Mouse (Mus musculus) kidney, postnatal 25 days (tissue): Measurements from ENCODE around the gene Tmem131l.

Experiments
- DNase-seq, 2 experiments: peaks; one replicate each; pipeline ENCODE4 v3.0.0; 2021; ENCODE audit warnings: mixed read lengths in 2 of 2

The Tmem131l gene

DNA sequence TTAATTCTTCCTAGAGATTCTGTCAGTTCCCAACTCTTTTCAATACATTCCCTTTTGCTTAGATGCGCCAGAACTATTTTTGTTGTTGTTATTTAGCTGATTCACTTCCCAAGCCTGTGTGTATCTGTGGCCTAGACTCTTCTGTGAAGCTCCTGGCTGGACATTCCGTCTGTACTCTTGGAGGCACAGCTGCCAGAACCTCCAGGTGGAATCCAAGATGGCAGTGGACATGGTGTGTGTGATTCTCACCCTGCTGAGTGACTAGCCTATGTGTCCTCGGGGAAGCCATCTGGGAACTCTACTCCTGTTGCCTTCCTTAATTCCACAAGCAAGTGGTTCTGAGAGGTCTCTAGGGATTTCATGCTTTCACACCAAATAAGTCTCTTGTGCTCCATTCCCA is 63.8 kb downstream of the Tmem131l start:
- DNase-seq = no peak

DNA sequence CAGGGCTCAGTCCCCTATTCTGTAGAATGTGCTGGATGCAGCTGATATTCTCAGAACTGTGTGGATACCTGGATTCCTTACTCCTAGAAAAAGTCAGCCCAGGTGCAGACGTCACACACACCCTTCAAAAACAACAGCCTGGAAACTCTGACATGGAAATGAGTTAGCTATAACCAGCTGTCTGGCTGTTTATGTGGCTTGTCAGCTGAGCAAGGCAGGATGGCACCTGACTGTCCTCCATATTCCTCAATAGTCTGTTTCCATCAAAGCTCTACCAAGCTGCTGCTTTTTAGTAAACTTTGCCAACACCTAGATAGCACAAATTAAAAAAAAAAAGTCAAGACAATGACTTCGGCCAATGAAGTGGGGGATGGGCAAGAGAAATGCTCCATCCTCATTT is 66.6 kb downstream of the Tmem131l start:
- no peak for DNase-seq

DNA sequence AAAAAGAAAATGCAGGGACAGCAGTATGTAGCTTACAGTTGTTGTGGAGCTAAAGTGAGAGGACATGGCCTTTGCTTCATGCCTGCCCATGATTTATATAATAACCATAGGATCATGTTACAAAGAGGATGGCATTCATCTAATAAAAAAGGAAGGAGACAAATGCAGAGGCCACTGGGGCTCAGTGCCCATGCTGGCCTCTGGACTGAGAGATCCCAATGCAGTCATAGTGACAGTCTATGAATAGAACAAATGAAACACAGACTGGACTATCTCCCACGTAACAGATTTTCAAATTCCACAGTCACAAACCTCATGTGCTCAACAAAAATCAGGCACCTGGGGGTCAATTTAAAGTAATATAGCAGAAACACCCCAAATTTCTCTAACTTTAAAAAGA is 69.3 kb downstream of the Tmem131l start:
- no peak for DNase-seq

DNA sequence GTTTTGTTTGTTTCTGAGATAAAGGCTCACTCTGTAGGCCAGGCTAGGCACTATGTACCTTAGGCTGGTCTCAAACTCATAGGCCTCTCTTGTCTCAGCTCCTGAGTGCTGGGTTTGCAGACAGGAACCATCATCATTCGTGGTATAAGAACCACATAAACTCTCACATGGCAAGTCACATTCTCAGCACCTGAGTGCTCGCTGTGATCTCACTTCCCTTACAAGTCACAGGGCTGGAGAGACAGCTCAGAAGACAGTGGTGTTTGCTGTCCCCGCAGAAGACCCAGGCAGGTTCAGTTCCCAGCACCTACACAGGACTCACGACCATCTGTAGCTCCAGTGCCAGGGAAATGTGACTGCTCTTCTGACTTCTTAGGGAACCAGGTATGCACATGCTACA is 70.9 kb downstream of the Tmem131l start:
- DNase-seq = no peak

DNA sequence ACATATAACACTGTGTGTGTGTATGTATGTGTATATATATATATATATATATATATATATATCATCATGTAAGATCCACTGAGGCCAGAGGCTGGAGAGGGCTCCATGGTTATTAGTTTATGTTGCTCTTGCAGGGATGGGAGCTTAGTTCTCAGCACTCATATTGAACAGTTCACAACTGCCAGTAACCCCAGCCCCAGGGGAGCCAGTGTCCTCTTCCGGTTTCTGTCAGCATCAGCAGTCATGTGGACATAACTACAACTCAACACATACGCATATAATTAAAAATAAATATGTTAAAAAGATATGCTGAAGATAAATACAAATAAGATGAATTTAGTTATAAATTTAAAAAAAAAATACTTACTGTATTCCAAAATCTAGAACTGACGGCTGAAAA is 72.2 kb downstream of the Tmem131l start:
- no peak for DNase-seq

DNA sequence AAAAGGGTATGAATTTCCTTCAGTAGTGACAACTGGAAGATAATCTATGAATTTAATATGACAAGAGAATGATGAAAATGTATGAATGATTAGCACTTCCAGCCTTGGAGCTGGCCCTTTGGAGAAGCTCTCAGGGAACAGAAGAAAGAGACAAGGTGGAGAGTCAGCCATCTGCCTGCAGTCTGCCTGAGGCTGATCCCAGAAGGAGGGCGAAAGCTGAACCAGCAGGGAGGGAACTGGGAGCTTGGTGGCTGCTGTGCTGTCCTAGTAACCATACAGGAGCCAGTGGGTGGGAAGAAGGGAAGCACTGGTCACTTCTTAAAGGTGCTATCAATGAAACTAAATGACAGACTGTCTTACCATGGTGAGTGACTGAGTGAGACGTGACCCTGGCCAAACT is 74.6 kb downstream of the Tmem131l start:
- no peak for DNase-seq

DNA sequence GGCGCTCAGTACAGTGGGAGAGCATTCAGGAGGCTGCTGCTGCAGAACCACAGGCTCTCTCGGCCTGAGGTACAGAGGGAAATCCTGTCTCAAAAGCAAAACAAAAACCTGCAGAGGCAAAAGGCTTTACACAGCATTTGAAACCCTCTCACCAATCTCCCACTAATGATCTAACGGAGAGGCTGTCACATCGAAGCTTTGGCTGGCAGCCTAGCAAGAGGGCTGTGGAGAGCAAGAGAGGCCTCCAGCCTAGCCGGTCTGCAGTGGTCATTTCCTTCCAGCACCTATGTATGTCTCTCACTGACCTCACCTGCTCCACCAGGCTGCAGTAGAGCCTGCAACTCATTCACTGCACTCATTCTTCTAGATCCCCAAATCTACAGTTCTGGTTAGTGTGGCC is 76.3 kb downstream of the Tmem131l start:
- DNase-seq = no peak

DNA sequence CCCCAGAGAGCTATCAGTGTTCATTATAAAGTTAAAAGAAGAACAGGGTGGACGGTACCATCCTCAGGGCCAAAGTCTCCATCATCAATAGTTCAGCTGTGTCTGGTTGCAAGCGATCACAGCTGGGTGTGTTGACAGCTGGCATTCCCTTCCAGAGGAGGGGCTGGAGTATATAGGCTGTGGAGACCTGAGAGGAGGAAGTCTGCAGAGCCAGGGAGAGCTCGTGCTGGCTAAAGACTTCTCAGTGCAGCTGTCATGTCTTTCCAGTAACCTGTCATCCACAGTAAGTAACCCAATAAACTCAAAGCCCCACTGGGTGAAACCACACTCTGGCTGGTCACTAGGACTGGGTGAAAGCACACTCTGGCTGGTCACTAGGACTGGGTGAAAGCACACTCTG is 77.4 kb downstream of the Tmem131l start:
- no peak for DNase-seq

DNA sequence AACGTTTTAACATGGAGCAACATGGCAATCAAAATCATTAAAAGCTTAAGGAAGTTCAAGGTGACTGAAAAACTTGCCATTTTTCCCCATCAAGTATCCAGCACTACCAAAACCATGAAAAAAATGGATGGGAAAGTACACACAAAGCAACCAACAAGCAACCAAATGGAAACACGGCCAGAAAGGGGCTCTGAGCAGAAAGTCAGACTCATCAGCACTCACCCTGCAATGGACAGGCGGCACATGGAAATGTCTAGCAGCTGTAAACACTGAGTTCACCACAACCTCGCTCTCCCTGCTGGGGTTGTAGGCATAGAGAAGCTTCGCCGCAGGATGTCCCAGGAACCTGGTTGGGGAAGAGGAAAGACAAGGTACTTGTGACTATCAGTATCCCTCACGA is 77.9 kb downstream of the Tmem131l start:
- DNase-seq = no peak

DNA sequence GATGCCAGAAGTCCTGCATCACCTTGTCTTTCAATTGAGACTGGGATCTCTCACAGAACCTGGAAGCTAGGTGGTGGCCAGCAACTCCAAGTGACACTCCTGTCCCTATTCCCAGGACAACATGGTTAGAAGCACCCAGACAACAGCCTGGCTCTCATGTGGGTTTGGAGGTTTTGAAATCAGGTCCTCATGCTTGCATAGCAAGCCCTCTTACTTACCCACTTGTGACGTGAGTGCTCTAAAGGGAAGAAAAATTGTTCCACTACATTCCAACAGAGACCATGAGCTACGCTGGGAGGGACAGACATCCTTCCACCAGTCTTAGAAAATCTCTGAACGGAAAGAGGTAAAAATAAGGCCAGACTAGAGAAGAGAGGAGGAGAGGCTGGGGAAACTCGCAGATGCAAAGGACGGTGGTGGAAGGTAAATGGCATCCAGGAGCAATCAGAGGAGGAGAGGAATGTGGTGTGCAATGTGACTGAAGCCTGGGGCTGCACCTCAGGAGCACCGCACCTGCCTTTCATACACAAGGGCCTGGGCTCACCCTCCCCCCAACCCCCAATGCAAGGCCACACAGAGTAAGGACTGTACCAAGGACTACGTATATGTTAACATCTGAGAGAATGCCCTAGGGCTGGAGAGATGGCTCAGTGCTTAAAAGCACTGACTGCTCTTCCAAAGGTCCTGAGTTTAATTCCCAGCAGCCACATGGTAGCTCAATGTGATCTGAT is 80.9 kb downstream of the Tmem131l start:
- DNase-seq = no peak

DNA sequence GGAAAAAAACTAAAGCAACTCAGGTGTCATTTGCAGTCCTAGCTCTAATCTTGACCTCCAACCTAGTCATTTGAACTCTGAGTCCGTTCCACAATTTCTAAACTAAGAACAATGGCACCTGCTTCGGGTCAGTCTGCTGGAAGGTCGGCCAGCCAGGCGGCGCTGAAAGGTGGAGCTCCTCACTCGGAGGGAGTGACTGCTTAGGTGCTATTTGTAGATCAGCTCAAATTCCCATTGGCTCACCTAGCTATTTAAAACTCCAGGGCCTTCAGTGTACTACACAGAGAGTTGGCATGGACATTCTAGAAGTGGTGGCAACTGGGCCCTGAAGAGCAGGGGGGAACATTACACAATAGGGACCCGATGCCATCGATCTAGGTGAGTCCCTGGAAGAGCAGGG is 86.1 kb downstream of the Tmem131l start:
- DNase-seq = no peak

DNA sequence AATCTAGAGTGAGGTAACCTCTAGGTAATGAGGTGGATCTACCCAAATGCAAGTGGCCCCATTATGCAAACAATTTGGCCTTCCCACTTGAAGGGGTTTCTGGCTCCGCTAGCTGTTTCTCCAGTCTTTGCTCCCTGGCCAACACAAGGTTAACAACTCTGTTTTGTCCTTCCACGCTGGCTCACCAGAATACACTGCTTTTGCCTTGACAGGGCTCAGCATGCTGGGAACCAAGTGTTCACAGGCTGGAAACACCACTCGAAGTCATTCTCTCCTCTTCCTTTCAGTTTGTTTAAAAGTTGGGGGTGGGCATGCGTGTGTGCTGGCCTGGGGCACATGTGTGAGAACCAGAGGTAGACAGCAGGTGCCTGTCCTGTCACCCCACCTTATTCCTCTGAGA is 91.2 kb downstream of the Tmem131l start:
- no peak for DNase-seq

DNA sequence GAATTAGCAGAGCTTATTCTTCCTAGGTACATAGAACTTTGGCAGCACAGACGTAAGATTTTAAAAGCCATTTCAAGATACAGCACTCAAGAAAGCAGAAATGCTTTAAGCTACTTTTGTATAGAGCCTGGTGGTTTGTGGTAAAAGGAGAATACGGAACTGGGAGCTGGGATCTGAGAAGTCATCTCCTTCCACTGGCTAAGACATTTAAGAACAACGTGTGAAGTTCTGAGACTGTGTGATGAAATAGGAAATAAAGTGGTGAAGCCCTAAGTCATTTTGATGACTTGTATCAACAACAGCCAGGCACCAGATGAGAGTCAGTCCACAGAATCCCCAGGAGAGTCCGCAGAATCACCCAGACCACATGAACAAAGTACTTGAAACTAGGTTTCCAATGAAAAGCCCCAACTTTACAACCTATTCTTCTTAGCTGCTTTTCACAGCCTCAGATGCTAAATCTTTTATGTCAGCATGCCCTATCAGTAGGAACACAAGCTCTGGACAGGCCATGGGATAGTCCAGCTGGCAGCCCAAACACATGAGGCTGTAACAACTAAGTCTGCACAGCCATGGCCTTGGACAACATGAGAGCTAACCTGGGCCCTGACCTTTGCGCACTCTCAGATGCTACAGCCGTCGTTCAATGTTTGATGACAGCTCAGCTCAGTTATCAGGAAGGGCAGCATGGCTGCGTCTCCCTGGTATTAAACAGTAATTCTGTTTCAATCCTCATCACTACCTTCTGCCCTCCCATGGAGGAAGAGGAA is 92.3 kb downstream of the Tmem131l start:
- no peak for DNase-seq

DNA sequence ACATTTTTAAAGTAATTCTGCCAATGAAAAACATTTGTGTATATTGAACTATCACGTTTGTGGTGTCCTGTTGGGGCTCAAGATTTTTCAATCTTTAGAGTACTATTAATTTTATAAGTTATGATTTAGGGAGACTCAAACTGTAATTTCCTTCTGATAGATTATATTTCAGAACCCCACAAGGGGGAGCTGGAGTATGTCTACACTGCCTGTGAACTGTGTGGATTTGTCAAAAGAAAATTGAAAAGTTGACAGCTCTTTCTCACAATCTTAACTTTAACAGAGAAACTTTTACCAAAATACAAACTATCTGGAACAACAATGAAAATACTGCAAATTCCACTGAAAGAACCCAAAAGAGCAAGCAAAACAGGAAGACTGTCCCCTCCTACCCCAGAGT is 93.1 kb downstream of the Tmem131l start:
- no peak for DNase-seq

DNA sequence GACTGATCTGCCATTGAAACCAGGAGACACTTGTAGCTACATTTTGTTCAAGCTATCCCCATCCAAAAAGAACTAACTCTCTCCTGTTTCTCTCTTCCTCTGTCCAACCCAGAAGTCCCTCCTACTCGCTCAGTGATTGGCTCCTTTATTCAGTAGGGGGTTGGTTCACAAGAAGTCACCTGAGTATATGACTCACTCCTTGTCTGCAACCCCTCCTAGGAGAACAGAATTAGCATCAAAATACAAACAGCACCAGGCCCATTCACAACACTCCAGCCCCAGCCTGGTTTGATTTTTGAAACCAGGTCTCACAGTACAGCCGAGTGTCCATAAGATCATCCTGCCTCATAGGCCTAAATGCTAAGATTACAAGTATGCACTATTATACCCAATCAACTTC is 96.3 kb downstream of the Tmem131l start:
- no peak for DNase-seq

DNA sequence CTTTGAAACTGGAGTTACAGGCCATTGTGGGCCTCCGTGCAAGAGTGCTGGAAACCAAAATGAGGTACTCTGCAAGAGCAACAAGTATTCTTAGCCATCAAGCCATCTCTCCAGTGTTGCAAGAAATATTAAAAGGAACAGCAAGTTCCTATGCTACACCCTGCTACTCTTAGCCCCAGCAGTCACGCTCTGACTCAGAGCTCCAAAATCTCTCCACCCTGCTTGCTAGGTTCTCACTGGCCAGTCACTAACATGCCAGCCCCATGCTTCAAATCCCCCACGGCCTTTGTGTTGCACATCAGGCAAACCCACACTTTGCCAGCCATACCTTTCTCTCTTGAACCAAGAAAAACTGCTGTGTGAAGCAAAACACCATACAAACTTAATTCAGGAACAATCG is 96.8 kb downstream of the Tmem131l start:
- DNase-seq = no peak

DNA sequence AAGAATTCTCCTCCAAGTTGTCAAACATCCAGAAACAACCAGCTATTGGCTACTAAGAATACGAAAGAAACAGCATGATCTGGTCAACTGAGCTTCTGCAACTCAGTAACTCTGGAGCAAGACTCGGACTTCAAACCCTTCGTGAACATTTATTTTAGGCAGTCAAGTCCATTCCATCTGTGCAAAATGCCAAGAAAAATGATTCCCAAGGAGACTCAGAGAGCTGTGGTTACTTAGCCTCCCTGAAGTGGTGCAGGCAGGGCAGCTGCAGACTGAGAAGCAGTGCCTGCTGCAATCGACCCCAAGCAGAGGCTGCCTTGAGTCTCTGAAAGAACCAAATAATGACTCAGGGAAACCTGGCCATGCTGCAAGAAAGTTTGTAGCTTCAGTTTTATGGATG is 98.1 kb downstream of the Tmem131l start:
- no peak for DNase-seq

DNA sequence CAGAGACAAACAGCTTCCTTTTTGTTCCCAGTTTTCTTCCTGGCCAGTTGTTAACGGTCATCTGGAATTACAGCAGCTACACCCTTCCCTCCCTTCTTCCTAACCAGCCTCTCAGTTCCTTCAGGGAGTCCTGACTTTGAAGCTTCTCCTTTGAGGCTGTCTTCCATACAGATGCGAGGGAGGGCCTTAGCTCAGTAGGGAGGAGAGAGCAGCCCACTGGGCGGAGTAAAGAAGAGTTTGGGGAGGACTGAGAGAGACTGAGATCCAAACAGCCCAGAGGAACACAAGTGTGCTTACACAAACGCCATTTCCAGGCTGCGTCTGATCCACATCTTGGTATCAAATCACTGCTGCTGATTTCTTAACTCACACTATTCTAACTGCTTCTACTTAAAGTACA is 101.1 kb downstream of the Tmem131l start:
- no peak for DNase-seq

DNA sequence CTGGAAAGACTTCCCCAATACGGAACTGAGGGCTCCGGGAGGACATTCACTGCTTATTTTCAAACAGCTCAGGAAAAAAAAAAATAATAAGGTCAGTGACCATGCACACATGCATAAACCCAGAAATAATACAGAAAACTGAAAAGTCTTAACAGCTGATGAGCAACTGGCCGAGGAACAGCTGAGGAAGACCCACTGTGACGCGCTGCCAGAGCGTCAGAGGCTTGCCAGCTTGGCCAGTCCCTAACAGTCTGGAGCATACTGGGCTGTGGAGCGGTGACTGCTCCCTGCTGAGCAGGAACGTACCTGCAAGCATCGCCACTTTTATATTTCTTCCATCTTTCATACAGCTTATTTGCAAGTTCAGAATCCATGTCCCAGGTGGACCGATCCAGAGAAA is 105.5 kb downstream of the Tmem131l start:
- DNase-seq = no peak

DNA sequence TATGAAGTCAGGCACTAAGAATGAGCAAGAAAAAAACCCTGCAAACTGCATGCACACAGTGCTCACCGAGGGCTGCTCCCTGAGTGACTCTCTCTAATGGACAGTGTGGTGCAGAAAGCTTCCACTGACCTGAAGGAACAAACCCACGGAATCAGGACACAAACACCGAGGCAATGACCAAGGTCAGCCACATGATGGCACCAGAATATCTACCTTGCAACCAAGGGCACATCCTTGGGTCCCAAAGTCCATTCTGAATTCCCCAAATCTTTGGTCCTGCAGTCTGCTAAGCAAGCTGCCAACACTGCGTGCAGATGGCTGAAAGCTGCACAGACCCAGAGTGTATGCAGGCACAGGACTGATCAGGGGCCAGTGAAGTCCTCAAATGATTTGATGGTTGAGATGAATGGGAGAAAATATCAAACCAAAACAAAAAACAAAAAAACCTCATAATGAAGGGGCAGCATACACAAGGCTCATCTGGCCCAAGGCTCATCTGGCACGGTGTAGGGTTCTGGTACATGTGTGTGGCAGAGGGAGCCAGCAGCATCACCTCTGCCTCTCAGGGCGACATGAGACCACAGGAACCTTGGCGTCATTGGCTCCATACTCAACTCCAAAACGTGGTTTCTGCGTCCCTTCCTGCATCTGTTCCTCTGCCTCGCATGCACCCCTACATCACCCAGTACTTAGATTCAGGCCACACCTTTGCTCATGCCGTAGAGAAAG is 124.0 kb downstream of the Tmem131l start:
- DNase-seq = peak; percentile 56 to 63

DNA sequence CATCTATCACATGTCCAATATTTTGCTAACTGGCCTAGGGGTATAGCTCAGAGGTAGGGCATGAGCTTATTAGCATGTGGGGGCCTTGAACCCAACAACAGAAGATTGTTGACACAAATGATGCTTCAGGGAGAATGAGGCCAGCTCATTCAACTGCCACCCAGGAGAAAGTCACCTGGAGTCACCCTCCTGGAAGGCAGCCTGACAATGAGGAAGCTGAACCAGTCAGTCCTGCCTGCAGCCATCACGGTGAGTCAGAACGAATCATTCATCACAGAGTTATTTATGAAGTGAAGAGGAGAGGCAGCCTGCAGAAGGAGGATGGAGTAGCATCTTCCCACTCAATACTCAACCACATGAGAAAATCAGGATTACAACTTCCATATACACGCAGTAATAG is 124.9 kb downstream of the Tmem131l start:
- no peak for DNase-seq

DNA sequence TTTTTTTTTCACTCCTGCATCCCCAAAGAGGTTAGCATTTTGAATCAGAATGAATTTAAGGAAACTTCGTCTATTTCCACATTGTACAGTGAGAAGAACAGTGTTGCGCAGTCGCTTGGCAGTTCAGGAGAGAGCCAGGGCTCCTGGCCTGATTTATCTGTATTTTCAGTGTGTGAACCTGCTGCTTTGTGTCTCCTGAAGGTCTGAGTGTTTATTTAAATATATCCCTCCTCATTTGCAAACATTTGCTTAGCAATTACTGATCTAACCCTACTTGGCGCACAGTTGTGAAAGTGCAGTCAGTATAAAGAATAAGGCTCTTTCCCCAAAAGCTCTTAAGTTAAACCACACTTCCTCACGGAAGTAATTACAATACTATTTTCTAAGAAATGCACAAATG is 129.3 kb downstream of the Tmem131l start:
- no peak for DNase-seq

DNA sequence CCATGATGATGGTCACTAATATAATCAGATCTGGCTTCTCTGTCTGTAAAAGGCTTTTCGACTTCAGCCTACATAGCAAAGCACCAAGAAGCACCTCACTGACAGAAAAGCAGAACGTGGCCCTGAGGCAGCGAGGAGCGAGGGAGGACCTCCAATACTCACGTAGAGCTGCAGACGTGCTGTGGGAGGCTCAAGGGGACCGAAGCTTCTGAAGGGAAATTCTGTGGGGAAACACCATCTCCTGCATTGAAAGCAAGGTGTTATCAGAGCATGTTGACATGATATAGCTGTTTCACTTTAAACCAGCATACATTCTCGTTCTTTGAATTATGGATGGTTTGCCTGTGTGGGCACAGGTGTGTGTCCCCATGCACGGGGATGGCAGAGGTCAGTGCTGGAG is 133.8 kb downstream of the Tmem131l start:
- no peak for DNase-seq

DNA sequence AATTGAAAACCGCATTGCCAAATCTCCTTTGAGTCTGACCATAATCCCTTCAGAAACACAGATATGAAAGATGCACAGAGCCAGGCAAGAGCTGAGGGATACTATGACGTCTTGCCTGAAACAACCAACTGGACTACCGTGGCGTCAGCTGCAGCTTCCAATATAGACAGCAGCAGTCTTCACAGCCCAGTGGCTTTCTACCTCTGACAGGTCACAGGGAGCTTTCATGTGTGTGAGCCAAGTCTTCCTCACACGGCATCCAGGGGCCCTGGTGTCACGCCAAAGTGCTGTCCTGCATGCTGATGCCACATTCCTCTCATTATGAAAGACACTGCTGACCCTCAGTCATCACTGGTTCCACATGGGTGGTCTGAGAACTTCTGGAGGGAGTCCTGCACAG is 134.8 kb downstream of the Tmem131l start:
- no peak for DNase-seq
